Comparison of ENCODE assay signal across 9 mouse cellular contexts in the genomic region with DNA sequence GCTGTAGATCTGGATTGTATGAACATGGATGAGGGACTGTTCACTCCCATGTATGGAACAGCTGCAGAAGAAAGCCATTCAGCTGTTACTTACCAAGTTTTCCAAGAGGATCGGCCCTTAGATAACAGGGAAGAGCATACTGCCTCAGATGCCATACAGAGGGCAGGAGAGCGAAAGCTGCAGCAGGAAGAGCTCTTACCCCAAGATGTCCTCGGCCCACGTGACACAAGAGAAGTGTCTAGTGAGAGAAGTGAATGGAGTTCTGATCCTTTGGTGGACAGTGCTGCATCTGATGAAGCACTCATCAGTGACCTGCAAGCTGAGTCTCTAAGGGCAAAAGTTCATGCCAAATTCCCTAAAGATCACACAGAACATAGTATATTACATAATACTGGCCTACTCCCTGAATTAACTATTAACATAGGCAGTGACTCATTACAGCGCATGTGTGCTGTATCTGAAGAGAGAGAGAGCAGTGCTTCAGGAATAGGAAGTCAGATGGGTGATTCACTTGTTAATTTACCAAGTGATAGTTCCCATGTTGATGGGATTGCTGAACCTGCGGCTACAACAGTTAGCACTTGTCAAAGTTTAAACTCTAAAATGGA. TPM values are rescaled to one million over a fixed set of nuclear protein-coding genes. Genes with fewer than 3 reads are reported as not detected.
A peak's percentile ranks its signal among the peaks of the same experiment; 100 is the strongest.
DNase-seq lines count a peak whose midpoint lies in the region; ATAC-seq lines count a peak whose summit lies in the region.
"Had no signal": no experiment of that assay in that cellular context is flagged by ENCODE, and none has a peak within 500 bp of the region (broad histone marks: within the 10 kb centered on the region; RNA-seq: fewer than 3 reads in every experiment).

No protein-coding gene starts in this region.

- no peaks in the 10 kb centered on the region for H3K4me1 ChIP-seq in intestine, embryonic 15.5 days (replicated peaks)

- H3K9me3 ChIP-seq in intestine, embryonic 15.5 days, result no peaks in the 10 kb centered on the region

- no peak overlapping the region for H3K4me2 ChIP-seq in intestine, embryonic 15.5 days (replicated peaks)
- H3K4me2 ChIP-seq: hindbrain, embryonic 14.5 days had no signal

- H3K36me3 ChIP-seq in intestine, embryonic 15.5 days, result peaks cover 7% of the 10 kb centered on the region; the same call in 1 of the 2 replicates

- 78% methylated on average over 6 of the region's 6 CpGs for WGBS in intestine, embryonic 15.5 days

- H3K27me3 ChIP-seq in intestine, embryonic 15.5 days (replicated peaks), result no peaks in the 10 kb centered on the region

- H3K9ac ChIP-seq in intestine, embryonic 15.5 days, result no peak overlapping the region
- H3K9ac ChIP-seq: hindbrain, embryonic 14.5 days had no signal

- no peak overlapping the region for H3K27ac ChIP-seq in intestine, embryonic 15.5 days
- H3K27ac ChIP-seq: hindbrain, embryonic 14.5 days had no signal

- peak; percentile 84 for ATAC-seq in intestine, embryonic 15.5 days
- peak; percentile 85 for ATAC-seq in monocyte, adult 5-6 weeks (replicated peaks; ENCODE audit: insufficient number of reproducible peaks, low FRiP score, low TSS enrichment, poor library complexity, severe bottlenecking)

- DNase-seq in kidney, adult 9 months, result peak; percentile 75
- no peak for DNase-seq in kidney, postnatal 14 days
- DNase-seq in brain, adult 2 months (ENCODE audit: low read depth, low spot score), result peak; percentile 41
- no peak for DNase-seq in right cerebral cortex, postnatal 25 days
- no peak for DNase-seq in embryo, embryonic 9.5 days (ENCODE audit: extremely low spot score)
- DNase-seq in thymus, postnatal 36 days, result no peak

- H3K4me3 ChIP-seq in intestine, embryonic 15.5 days (replicated peaks), result no peak overlapping the region

RNA-seq across cellular contexts. Expression of a gene that starts 35.1 kb away (rescaled TPM):
- 37.6 and 38.3 TPM in 2 replicates for polyA plus RNA-seq in intestine, embryonic 15.5 days (2015; fragmentation: Nextera tagmentation; extraction: Ambion mirVana)
- total RNA-seq in monocyte, adult 5-6 weeks (2017), result 46.8 to 79.4 TPM (median 51.9 TPM) in 3 replicates

Comparison
In these comparisons a context has a peak if more than half of its experiments do, and no peak if none do; other contexts are left out.
1. DNase-seq: peak in kidney, adult 9 months (single experiment) and brain, adult 2 months (single experiment); none in kidney, postnatal 14 days (single experiment), right cerebral cortex, postnatal 25 days (single experiment), embryo, embryonic 9.5 days (single experiment) and thymus, postnatal 36 days (0 of 2).